Mouse (Mus musculus): Measurements from ENCODE around the gene Pdha1.

The Pdha1 gene
- long read RNA-seq, experiment 1, transcript Pdha1-201 (11 exons, 2,848 nt), result major isoform, 120 of 133 reads
- long read RNA-seq, experiment 1, partial matches to known transcripts, result 4 of 133 reads
- long read RNA-seq, experiment 1, other reads (novel, unspliced or antisense), result 9 of 133 reads
- long read RNA-seq, experiment 2, transcript Pdha1-201 (11 exons, 2,848 nt), result major isoform, 143 of 163 reads
- long read RNA-seq, experiment 2, partial matches to known transcripts, result 9 of 163 reads
- long read RNA-seq, experiment 2, other reads (novel, unspliced or antisense), result 11 of 163 reads

DNA sequence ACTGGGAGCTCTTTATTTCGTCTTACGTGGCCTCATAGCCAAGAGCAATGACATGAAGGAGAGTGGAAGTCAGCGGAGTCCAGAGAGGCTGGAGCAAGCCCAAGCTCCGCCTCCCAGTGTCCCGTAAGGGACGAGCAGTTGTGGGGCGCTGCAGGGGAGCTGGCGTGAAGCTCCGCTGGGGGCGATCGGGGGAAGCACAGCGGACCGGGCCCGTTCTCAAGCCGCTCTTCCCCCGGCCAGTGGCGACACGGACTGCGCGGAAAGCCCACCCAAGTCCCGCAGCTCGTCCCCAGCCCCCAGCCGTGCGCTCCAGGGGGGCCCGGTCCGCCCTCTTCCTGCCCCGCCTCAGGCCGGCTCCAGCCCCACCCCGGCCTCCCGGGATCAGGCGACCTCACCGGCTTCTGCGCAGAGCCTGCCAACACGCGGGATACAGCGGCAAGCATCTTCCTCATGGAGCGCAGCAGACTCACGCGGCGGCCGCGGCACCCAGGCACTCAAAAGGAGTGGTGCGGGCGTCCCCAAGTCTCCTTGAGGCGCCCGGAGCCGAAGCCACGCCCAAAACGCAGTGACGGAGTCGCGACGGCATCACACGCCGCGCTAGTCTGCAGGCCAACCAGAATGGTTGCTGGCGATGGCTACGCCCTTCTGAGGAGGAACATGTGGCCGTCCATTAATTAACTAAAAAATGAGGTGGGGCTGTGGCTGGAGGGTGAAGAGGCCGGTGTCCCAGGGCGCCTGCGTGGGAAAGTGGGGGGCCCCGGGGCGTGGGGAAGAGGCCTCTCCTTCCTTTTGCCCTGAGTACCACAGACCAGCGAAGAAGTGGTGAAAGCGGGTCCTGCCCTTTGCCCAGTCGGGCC lies at the start of gene Pdha1:
TSS of gene Pdha1 (minus strand) at position 553 of the 857 bp plus-strand sequence.
- intact Hi-C loops (cut with DNase I), result no loop called here

- intact Hi-C loops (cut with DNase I), result loop anchor here (10.0 kb wide), 1 partner anchor 276 kb away; no protein-coding TSS in a partner anchor
These were observed 40.8 kb upstream of the Pdha1 start for GRCm38 (mm10) chrX:160179032-160179431.

- intact Hi-C loops (cut with DNase I), result loop anchor here (10.0 kb wide), 1 partner anchor 285 kb away; no protein-coding TSS in a partner anchor
These were observed 31.9 kb upstream of the Pdha1 start for GRCm38 (mm10) chrX:160170150-160170549.

DNA sequence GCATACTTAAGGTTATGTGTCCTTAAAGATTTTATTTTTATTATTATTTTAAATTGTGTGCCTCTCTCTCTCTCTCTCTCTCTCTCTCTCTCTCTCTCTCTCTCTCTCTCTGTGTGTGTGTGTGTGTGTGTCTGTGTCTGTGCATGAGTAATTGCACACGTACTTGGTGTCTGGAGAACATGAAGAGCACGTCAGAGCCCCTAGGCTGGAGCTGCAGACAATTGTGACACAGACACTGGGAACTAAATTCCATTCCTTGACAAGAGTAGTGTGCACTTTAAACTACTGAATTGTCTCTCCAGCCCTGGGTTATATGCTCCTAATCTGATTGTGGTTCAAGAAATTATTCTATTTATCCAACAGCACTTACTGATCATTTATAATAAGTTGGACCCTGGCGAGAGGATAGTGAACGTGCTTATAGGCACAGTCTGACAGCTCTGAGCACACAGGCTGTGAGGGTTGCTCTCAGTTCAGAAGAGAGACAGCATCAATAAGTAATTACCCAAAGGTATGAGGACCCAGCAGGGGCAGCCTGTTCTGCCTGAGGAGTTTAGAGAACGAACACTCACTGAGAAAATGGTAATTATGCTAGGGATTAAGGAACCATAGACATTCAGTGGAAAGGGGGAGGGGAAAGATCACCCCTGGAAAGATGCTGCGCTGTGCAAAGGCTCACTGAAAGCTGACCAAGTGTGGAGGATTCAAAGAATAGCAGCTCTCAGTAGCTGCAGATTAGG lies 28.2 kb upstream of the Pdha1 start:
- intact Hi-C loops (cut with DNase I), result no loop called here

DNA sequence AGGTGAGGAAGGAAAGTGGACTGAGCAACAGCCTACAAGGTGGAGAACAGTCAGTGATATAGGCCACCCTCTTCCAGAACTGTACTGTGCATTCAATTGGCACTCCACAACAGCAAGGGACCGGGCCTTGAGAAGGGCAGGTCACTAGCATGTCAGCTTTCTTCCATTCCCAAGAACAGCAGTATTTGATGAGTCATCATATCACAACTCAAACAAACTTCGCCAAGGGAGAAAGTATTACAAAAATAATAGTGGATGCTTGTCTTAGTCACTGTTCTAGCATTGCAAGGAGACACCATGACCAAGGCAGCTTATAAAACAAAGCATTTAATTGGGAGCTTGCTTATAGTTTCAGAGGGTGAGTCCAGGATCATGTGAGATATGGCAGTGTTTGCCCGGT lies 26.0 kb upstream of the Pdha1 start:
- intact Hi-C loops (cut with DNase I), result no loop called here

- intact Hi-C loops (cut with DNase I), result no loop called here
These were observed 15.1 kb upstream of the Pdha1 start for GRCm38 (mm10) chrX:160153147-160153815.

DNA sequence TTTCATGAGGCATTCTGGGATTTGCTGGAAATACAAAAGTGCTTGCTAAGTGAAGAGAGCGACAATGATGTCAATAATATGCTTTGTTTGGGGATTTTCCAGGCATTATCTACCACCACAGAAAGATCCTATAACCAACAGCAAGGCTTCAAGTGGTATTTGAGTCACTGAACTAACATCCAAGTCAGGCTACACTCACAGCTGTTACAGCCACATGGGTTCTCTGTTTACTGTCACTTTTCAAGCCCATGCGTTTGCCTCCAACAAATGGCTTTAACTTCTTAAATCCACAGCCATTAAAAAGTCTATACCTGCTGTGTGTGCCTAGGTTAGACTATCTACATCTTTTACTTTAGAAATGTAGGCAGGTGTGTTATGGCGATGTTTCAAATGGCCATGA lies 10.6 kb upstream of the Pdha1 start:
- intact Hi-C loops (cut with DNase I), result no loop called here

GRCm38 (mm10) chrX:160147406-160147805 lies 9.2 kb upstream of the Pdha1 start:
- intact Hi-C loops (cut with DNase I), result no loop called here

- intact Hi-C loops (cut with DNase I), result no loop called here
These were observed 8.6 kb upstream of the Pdha1 start for GRCm38 (mm10) chrX:160146806-160147205.

- intact Hi-C loops (cut with DNase I), result no loop called here
These were observed 894 bp downstream of the Pdha1 start for GRCm38 (mm10) chrX:160137177-160137860.

- intact Hi-C loops (cut with DNase I), result no loop called here
These were observed 2.1 kb downstream of the Pdha1 start for GRCm38 (mm10) chrX:160136153-160136552.

DNA sequence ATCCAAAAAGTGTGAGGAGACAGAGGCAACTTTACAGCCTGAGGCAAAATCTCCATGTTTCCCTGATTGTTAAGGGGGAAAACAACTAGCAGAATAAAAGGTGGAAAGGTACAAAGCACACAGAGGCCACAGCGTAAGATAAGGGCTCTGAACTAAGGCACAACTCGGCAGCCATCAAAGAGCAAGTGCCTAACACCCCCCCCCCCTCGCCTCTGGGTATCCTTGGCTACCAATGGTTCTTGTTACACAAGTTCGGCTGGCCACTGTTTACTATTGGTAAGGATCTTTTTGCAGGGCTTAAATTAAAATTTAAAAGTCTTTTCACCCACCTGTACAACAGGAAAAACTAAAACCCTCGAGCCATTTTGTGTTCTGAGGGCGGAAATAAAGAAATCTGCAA lies 2.5 kb downstream of the Pdha1 start:
- intact Hi-C loops (cut with DNase I), result no loop called here

GRCm38 (mm10) chrX:160134136-160134843 lies 3.9 kb downstream of the Pdha1 start:
- intact Hi-C loops (cut with DNase I), result no loop called here

DNA sequence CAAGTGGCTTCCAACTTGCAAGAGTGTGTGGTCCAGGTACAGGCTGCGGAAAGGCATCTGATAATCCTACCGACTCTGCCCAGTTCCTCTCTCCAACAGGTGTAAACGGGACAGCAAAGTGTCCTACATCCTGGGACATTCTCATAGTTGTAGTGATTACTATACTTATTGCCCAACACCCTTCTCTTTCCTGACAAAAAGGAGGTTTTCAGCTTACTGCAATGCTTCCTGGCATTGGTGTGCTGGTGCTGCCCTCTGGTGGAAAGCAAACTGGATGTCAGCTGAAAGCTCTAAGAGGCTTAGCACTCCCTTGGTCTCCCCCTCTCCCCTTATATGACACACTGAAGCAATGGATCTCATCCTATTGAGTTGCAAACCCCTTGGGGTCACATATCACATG lies 21.6 kb downstream of the Pdha1 start:
- intact Hi-C loops (cut with DNase I), result loop anchor here (2.0 to 5.0 kb wide), 2 partner anchors 129 to 144 kb away; partner anchors contain the start of gene Map3k15

DNA sequence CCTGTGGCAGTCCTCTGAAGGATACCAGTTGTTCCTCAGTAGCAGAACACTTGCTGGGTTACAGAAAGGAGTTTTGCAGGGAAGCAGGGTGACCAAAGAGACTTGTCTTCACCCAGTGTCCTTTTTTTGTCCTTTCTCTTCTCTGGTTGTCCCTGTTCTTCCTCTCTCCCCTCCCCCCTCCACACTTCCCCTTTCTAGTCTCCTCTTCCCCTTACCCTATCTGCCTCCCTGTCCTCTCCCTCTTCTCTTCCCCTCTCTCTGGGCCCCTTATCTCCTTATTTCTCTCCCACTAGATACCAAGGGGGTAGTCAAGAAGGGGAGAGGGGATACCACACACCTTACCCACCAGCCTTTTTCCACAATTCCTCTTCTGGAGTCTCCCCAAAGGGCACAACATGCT lies 22.1 kb downstream of the Pdha1 start:
- intact Hi-C loops (cut with DNase I), result loop anchor here (2.0 to 5.0 kb wide), 2 partner anchors 129 to 143 kb away; partner anchors contain the start of gene Map3k15

GRCm38 (mm10) chrX:160113777-160114176 lies 24.4 kb downstream of the Pdha1 start:
- intact Hi-C loops (cut with DNase I), result no loop called here

DNA sequence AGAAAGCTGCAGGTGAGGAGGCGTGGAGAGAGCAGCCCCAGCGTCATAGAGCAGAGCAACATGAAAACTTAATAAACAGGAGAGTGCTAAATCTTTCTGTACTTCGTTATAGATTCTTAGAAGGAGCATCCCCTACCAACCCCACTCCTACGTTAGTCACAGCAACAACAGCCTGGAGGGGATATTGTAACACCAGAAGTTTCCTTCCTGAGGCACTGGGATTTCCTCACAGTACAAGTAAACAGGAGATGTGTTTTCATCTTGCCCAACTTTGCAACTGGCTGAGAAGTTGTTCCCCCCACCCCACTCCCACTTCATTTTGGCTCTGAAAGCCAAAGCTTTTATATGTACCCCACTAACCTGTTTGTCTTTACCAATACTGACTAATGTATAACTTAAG lies 30.4 kb downstream of the Pdha1 start:
- intact Hi-C loops (cut with DNase I), result no loop called here

DNA sequence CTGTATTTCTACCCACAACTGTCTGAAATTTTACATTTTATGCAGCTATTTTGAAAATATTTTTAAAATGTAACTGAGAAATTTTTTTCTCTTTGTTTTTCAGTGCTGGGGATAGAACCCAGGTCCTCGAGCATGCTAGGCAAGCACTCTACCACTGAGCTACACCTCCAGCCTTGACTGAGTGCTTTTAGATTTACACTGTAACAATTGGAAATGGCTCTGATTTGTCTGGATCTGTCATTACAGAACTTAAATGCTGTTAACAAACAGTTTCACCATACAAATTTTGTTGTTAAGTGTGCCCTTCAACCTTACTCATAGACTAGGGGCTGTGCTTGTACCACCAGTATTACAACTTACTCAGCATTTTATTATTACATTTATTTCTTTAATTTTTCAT lies 46.2 kb downstream of the Pdha1 start:
- intact Hi-C loops (cut with DNase I), result no loop called here
